8 mouse cellular contexts compared by ENCODE assay signal in the genomic region with DNA sequence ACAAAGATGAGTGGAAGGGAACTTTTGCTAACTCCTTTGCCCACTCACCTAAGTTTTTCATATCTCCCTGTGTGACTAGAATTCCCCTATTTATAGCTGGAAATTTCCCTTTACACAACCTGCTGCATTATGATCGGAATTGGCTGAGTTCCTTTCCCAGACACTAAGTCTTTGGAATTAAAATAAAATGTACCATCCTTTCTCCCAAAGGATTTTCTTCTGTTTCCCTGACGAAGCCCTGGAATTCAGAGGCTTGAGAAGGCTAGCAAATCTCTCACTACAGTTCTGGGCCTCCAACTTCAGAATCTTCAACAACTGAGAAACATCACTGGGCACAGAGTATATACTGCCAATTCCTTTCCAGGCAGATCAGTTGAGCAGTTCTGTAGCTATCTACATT. TPM values are rescaled to one million over a fixed set of nuclear protein-coding genes. Genes with fewer than 3 reads are reported as not detected.
A peak's percentile ranks its signal among the peaks of the same experiment; 100 is the strongest.
DNase-seq lines count a peak whose midpoint lies in the region; ATAC-seq and TF ChIP-seq lines count a peak whose summit lies in the region.

No protein-coding gene starts in this region.

- H3K27ac ChIP-seq in left cerebral cortex, adult 2 months: peak overlapping the region; percentile 99; the same call in 1 of the 2 replicates
- no peak overlapping the region for H3K27ac ChIP-seq in embryonic facial prominence, embryonic 12.5 days
- no peak overlapping the region for H3K27ac ChIP-seq in intestine, embryonic 15.5 days
- H3K27ac ChIP-seq in neural tube, embryonic 13.5 days (replicated peaks): peak overlapping the region; percentile 98; the same call in 1 of the 2 replicates

- peak overlapping the region; percentile 66 for H3K4me2 ChIP-seq in embryonic facial prominence, embryonic 12.5 days (replicated peaks)
- peak overlapping the region; percentile 84 for H3K4me2 ChIP-seq in intestine, embryonic 15.5 days (replicated peaks)
- peak overlapping the region; percentile 74 for H3K4me2 ChIP-seq in neural tube, embryonic 13.5 days

- H3K4me3 ChIP-seq in left cerebral cortex, adult 2 months: peak overlapping the region; percentile 88
- H3K4me3 ChIP-seq in embryonic facial prominence, embryonic 12.5 days: peak overlapping the region; percentile 92
- H3K4me3 ChIP-seq in intestine, embryonic 15.5 days (replicated peaks): peak overlapping the region; percentile 94
- H3K4me3 ChIP-seq in neural tube, embryonic 13.5 days: peak overlapping the region; percentile 81

- intact Hi-C loops in left cerebral cortex, adult 2 months (cut with DNase I): no loop called here

- H3K9me3 ChIP-seq in embryonic facial prominence, embryonic 12.5 days: no peaks in the 10 kb centered on the region
- H3K9me3 ChIP-seq in intestine, embryonic 15.5 days: no peaks in the 10 kb centered on the region
- no peaks in the 10 kb centered on the region for H3K9me3 ChIP-seq in neural tube, embryonic 13.5 days

- DNase-seq in left cerebral cortex, adult 2 months (ENCODE audit: extremely low spot score in 1 of 2, low spot score in 2 of 2): no peak
- no peak for DNase-seq in left cerebral cortex, adult 9 months (ENCODE audit: low spot score in 2 of 2)
- DNase-seq in right cerebral cortex, postnatal 4 days: no peak
- no peak for DNase-seq in cerebellum, adult 8-10 months
- no peak for DNase-seq in adrenal gland, postnatal 36 days

- 0 out of 2 replicates have a peak, but pooled peaks cover 13% of the 10 kb centered on the region for H3K4me1 ChIP-seq in embryonic facial prominence, embryonic 12.5 days
- peaks cover 13% of the 10 kb centered on the region; the same call in 1 of the 2 replicates for H3K4me1 ChIP-seq in intestine, embryonic 15.5 days (replicated peaks)
- H3K4me1 ChIP-seq in neural tube, embryonic 13.5 days (replicated peaks): peaks cover 53% of the 10 kb centered on the region

- no peaks in the 10 kb centered on the region for H3K27me3 ChIP-seq in embryonic facial prominence, embryonic 12.5 days
- no peaks in the 10 kb centered on the region for H3K27me3 ChIP-seq in intestine, embryonic 15.5 days (replicated peaks)
- no peaks in the 10 kb centered on the region for H3K27me3 ChIP-seq in neural tube, embryonic 13.5 days

- ATAC-seq in embryonic facial prominence, embryonic 12.5 days (ENCODE audit: insufficient number of reproducible peaks, insufficient read depth, low FRiP score, low TSS enrichment): no peak
- ATAC-seq in intestine, embryonic 15.5 days: no peak
- no peak for ATAC-seq in neural tube, embryonic 13.5 days (ENCODE audit: low read depth)

- WGBS in embryonic facial prominence, embryonic 12.5 days: 38% methylated on average over 2 of the region's 2 CpGs
- WGBS in intestine, embryonic 15.5 days: 43% methylated on average over 2 of the region's 2 CpGs
- 38% methylated on average over 2 of the region's 2 CpGs for WGBS in neural tube, embryonic 13.5 days

- no peak for TF ChIP-seq CTCF in left cerebral cortex, adult 2 months (IDR thresholded peaks at IDR 0.05)

- H3K36me3 ChIP-seq in embryonic facial prominence, embryonic 12.5 days: no peaks in the 10 kb centered on the region
- no peaks in the 10 kb centered on the region for H3K36me3 ChIP-seq in intestine, embryonic 15.5 days
- no peaks in the 10 kb centered on the region for H3K36me3 ChIP-seq in neural tube, embryonic 13.5 days

- peak overlapping the region; percentile 92; the same call in 1 of the 2 replicates for H3K9ac ChIP-seq in embryonic facial prominence, embryonic 12.5 days
- H3K9ac ChIP-seq in intestine, embryonic 15.5 days: peak overlapping the region; percentile 92
- H3K9ac ChIP-seq in neural tube, embryonic 13.5 days: peak overlapping the region; percentile 98

RNA-seq across cellular contexts. Expression of gene Akap11, which starts 1.2 kb away (rescaled TPM):
- total RNA-seq in left cerebral cortex, adult 2 months (2021): 100 to 1,000 TPM; 172 to 182 TPM
- polyA plus RNA-seq in embryonic facial prominence, embryonic 12.5 days (2016; fragmentation: Nextera tagmentation; extraction: Ambion mirVana): 23.5 and 26.2 TPM in 2 replicates
- 16.4 and 17.7 TPM in 2 replicates for polyA plus RNA-seq in intestine, embryonic 15.5 days (2015; fragmentation: Nextera tagmentation; extraction: Ambion mirVana)
- polyA plus RNA-seq in neural tube, embryonic 13.5 days (2015; fragmentation: Nextera tagmentation; extraction: Ambion mirVana): 32.1 and 38.2 TPM in 2 replicates
- total RNA-seq in adrenal gland, postnatal 36 days (2021): 10 to 100 TPM; 47.9 to 51.7 TPM

Comparison
In these comparisons a context has a peak if more than half of its experiments do, and no peak if none do; other contexts are left out.
1. H3K27ac ChIP-seq: peak in left cerebral cortex, adult 2 months (single experiment) and neural tube, embryonic 13.5 days (single experiment); none in embryonic facial prominence, embryonic 12.5 days (single experiment) and intestine, embryonic 15.5 days (single experiment).
2. Peak in every context shown above with its lines, with median percentiles within 50 percentile points of each other: H3K4me3 ChIP-seq, H3K4me2 ChIP-seq and H3K9ac ChIP-seq.